Mouse (Mus musculus): ENCODE data around the gene 4930564D02Rik. TPM values are rescaled to one million over a fixed set of nuclear protein-coding genes. Genes with fewer than 3 reads are reported as not detected.

The 4930564D02Rik gene
- polyA plus RNA-seq, 1 experiment: not detected

DNA sequence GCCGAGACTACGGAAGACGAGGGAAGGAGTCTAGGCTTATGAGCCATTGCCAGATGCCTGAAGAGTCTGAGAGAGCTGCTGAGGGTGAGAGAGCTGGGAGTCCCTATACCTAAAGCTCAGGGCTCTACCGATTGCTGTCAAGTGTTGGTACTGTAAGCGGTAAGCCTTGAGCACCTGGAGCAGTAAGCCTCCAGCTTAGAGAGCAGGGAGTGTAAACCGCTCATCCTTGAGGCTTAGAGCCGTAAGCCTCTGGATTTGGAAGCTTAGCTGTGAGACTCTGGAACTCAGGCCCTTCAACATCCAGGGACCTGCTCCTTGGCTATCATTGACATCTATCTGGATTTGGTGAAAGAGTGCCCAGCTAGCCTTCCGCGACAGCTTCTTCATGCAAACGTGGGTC lies 5.9 kb downstream of the 4930564D02Rik start:
- H3K4me3 ChIP-seq (ENCODE audit: insufficient read depth, low read length): no peak overlapping the region

DNA sequence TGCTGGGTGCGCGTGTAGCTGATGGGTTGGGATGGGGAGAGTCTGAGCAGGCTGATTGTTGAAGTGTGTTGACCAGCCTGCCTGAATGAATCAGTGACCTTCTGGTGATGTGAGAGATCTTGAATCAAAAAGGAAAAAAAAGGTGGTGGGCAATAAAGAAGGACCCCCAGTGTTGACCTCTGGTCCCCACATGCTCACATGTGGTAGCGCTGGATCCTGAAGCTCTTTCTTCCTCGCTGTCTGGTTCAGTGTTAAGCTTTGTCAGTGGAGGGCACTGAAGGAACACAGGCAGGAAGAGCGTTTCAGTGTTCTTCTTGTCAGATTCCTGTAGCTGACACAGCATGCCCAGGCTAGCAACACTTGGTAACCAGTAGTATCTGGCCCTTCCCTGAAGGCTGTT lies 9.2 kb downstream of the 4930564D02Rik start:
- H3K4me1 ChIP-seq (ENCODE audit: control insufficient read depth, insufficient read depth, low read length): peaks cover 1% of the 10 kb centered on the region; the same call in 1 of the 2 replicates
- TF ChIP-seq CTCF (IDR thresholded peaks at IDR 0.05; ENCODE audit: extremely low read depth, insufficient read depth, low read length): no peak
- no peak for TF ChIP-seq POLR2A (IDR thresholded peaks at IDR 0.05; ENCODE audit: extremely low read depth, insufficient read depth, low read length)
- H3K27ac ChIP-seq (ENCODE audit: insufficient read depth, low read length): no peak overlapping the region
- H3K4me3 ChIP-seq (ENCODE audit: insufficient read depth, low read length): no peak overlapping the region

More for the DNA sequence above, 5.9 kb downstream of the 4930564D02Rik start:
- TF ChIP-seq CTCF (IDR thresholded peaks at IDR 0.05; ENCODE audit: extremely low read depth, insufficient read depth, low read length) (no peak), POLR2A (IDR thresholded peaks at IDR 0.05; ENCODE audit: extremely low read depth, insufficient read depth, low read length) (no peak)
- Histone ChIP-seq H3K4me1 (ENCODE audit: control insufficient read depth, insufficient read depth, low read length) (no peaks in the 10 kb centered on the region), H3K27ac (ENCODE audit: insufficient read depth, low read length) (no peak overlapping the region)

DNA sequence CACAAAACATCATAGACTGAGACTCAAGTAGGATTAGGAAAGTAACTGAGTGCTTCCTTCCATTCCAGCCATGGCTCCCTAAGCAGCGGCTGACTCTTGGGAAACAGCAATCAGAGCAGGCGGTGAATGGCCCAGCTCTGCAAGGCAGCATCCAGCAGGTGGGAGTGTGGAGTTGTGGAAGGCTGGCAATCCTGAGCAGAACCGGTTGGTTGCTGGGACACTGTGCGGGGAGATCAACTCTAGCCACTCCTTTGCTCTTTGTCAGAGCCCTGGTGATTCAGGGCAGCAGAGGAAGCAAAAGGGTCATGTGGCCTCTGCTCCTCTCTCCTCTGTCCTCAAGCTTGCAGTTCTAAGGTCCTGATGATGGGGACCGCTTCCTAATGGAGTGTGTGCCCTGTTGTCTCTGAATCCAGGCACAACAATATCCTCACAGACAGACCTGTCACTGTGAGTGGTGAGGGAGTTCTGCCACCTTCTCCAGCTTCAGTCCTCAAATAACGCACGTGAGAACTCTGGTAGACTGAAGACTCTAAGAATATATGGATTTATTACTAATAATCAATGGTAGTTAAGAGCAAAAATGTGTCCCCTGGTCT lies 11.7 kb downstream of the 4930564D02Rik start:
- Histone ChIP-seq H3K4me1 (ENCODE audit: control insufficient read depth, insufficient read depth, low read length) (peaks cover 1% of the 10 kb centered on the region; the same call in 1 of the 2 replicates), H3K4me3 (ENCODE audit: insufficient read depth, low read length) (no peak overlapping the region), H3K27ac (ENCODE audit: insufficient read depth, low read length) (no peak overlapping the region)
- TF ChIP-seq POLR2A (IDR thresholded peaks at IDR 0.05; ENCODE audit: extremely low read depth, insufficient read depth, low read length) (no peak), CTCF (IDR thresholded peaks at IDR 0.05; ENCODE audit: extremely low read depth, insufficient read depth, low read length) (peak; percentile 90)

DNA sequence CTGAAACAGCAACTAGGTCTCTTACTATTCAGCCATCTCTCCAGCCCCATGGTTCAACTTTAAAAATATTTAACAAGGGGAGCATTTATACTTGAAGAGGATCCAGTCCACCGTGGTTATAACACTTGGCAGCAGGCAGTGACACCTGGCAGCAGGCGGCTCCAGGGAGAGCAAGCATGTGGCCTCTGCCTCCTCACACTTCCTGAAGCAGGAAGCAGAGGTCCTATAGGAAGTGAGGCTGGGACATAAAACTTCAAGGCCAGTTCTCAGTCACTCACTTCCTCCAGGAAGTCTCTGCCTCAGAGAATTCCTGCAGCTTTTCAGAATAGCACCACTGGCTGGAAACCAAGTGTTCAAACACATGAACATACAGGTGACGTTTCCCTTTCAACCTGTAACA lies 20.7 kb downstream of the 4930564D02Rik start:
- Histone ChIP-seq H3K4me1 (ENCODE audit: control insufficient read depth, insufficient read depth, low read length) (no peaks in the 10 kb centered on the region), H3K27ac (ENCODE audit: insufficient read depth, low read length) (no peak overlapping the region), H3K4me3 (ENCODE audit: insufficient read depth, low read length) (no peak overlapping the region)
- no peak for TF ChIP-seq POLR2A (IDR thresholded peaks at IDR 0.05; ENCODE audit: extremely low read depth, insufficient read depth, low read length)
- TF ChIP-seq CTCF (IDR thresholded peaks at IDR 0.05; ENCODE audit: extremely low read depth, insufficient read depth, low read length): no peak

DNA sequence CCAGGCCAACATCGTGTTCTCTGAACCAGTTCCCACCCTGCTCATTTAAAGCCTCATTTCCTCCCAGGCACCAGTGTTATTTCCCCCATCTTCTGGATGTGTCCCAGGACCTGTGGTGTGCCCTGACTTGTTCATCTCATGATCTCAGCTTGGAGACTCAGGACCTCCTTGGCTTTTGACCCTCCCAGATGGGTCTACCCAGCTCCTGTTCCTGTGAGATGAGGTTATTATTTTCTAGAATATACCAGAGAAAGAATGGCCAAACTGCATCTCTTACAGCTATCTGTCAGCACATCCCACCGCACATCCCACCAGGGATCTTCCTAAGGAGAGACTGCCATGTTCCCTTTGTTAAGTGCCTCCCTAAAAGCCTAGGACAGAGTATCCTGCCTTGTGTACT lies 22.0 kb downstream of the 4930564D02Rik start:
- no peak overlapping the region for H3K27ac ChIP-seq (ENCODE audit: insufficient read depth, low read length)
- TF ChIP-seq POLR2A (IDR thresholded peaks at IDR 0.05; ENCODE audit: extremely low read depth, insufficient read depth, low read length): no peak
- no peak for TF ChIP-seq CTCF (IDR thresholded peaks at IDR 0.05; ENCODE audit: extremely low read depth, insufficient read depth, low read length)
- no peaks in the 10 kb centered on the region for H3K4me1 ChIP-seq (ENCODE audit: control insufficient read depth, insufficient read depth, low read length)
- no peak overlapping the region for H3K4me3 ChIP-seq (ENCODE audit: insufficient read depth, low read length)

DNA sequence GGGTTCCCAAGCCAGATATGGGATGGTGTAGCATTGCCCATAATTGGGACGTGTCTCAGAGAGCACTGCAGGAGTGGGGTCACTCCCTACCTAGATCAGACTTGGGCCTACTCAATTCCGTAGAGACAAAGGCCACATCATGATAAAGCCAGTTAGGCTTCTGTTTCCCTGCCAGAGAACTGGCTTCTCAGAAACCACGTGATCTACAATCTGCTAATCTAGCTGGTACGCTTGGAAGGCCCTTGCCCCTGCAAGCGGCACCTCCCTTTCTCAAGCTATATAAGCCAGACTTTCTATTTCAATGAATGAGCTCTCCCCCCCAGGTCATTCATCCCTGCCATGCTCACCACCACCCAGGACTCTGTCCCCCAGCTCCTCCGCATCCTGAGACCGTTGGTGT lies 23.5 kb downstream of the 4930564D02Rik start:
- no peak overlapping the region for H3K27ac ChIP-seq (ENCODE audit: insufficient read depth, low read length)
- no peak for TF ChIP-seq POLR2A (IDR thresholded peaks at IDR 0.05; ENCODE audit: extremely low read depth, insufficient read depth, low read length)
- TF ChIP-seq CTCF (IDR thresholded peaks at IDR 0.05; ENCODE audit: extremely low read depth, insufficient read depth, low read length): no peak
- no peaks in the 10 kb centered on the region for H3K4me1 ChIP-seq (ENCODE audit: control insufficient read depth, insufficient read depth, low read length)
- no peak overlapping the region for H3K4me3 ChIP-seq (ENCODE audit: insufficient read depth, low read length)

DNA sequence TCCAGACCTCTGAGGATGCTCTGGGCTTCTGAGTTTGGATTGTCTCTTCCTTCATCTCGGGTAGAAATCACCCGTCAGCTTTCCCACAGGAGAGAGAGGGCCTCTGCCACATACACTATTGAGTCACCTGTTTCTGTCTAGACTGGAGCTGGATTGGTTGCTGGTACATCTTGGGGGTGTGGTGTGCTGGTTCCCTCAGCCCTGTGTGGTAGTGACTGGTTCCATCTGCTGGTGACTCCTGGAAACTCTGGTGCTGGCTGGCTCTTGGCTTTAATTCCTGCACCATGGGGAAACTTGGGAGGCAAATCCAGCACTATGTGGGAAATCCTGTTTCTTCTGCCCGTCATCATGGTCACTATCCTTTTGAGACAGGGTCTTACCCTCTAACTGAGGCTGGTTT lies 24.3 kb downstream of the 4930564D02Rik start:
- TF ChIP-seq CTCF (IDR thresholded peaks at IDR 0.05; ENCODE audit: extremely low read depth, insufficient read depth, low read length) (peak; percentile 68), POLR2A (IDR thresholded peaks at IDR 0.05; ENCODE audit: extremely low read depth, insufficient read depth, low read length) (no peak)
- Histone ChIP-seq H3K4me3 (ENCODE audit: insufficient read depth, low read length) (no peak overlapping the region), H3K4me1 (ENCODE audit: control insufficient read depth, insufficient read depth, low read length) (no peaks in the 10 kb centered on the region), H3K27ac (ENCODE audit: insufficient read depth, low read length) (no peak overlapping the region)

DNA sequence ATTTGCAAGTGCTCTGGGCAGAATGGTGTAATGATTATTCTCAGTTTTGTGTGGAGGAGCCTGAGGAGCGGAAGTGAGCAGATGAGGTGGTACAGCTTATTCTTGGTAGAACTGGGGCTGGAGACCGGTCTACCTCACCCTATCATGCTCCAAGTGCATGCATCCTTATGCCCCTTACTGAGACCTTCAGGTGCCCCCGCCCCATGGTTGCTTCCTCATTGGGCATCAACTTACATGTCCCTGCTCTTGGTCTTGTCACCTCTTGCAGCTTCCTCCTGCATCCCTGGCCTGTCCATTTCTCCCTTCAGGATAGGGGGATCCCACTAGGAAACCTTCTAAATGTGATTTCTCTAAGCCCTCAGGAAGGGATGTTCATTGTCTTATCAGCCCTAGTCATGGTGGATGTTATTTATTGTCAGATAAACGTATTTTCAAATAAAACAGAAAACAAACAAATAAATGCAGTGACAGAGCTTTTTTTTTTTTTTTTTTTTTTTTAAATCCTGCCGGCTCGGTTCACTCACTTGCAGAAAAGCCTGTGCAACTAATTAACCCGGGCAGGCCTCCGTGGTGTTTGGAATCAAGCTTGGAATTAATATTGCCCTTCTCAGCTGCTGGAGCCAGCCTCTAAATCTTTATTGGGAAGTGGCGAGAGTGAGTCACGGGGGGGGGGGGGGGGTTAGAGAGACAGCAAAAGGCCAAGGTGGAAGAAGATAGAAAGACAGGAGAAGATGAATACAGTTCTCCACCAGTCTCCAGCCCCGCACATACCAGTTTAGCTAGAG lies 26.3 kb downstream of the 4930564D02Rik start:
- TF ChIP-seq CTCF (IDR thresholded peaks at IDR 0.05; ENCODE audit: extremely low read depth, insufficient read depth, low read length): no peak
- TF ChIP-seq POLR2A (IDR thresholded peaks at IDR 0.05; ENCODE audit: extremely low read depth, insufficient read depth, low read length): no peak
- Histone ChIP-seq H3K4me1 (ENCODE audit: control insufficient read depth, insufficient read depth, low read length) (no peaks in the 10 kb centered on the region), H3K4me3 (ENCODE audit: insufficient read depth, low read length) (no peak overlapping the region), H3K27ac (ENCODE audit: insufficient read depth, low read length) (no peak overlapping the region)

DNA sequence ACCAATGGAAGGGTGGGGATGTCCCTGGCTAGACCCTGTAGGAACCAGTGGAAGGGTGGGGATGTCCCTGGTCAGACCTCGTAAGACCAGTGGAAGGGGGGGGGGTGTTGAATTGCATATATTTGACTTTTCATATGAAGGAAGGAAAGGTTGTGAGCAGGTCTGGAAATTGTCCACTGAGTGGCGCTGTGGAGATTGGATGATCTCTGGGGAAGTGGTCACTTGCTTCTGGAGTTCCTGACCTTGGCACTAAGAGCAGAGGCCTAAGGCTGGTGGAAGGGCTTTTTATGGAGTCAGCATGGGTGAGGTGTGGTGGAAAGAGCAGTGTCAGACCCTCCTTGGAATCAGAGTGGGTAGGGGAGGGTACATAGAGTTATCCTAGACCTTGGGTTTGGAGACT lies 27.8 kb downstream of the 4930564D02Rik start:
- Histone ChIP-seq H3K27ac (ENCODE audit: insufficient read depth, low read length) (no peak overlapping the region), H3K4me1 (ENCODE audit: control insufficient read depth, insufficient read depth, low read length) (no peaks in the 10 kb centered on the region), H3K4me3 (ENCODE audit: insufficient read depth, low read length) (no peak overlapping the region)
- TF ChIP-seq POLR2A (IDR thresholded peaks at IDR 0.05; ENCODE audit: extremely low read depth, insufficient read depth, low read length) (no peak), CTCF (IDR thresholded peaks at IDR 0.05; ENCODE audit: extremely low read depth, insufficient read depth, low read length) (0 out of 2 replicates have a peak, but pooled peaks have one; percentile 2)

DNA sequence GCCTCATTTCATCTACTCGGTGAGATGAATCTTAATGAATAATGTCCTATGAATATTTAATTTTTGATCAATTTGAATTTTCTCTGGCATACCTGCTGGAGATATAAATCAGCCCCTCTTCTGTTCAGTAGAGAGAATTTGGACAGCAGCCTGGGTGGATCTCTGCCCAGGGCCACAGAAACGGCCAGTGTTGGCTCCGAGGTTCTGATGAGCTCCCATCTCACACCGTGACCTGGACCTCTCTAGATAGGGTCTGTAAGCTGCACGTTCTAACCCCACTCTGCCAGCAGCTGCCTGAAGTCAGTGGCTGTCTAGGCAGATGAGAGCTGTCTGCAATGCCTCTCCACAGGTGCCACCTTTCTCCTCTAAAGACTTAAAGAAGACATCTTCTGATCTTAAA lies 28.4 kb downstream of the 4930564D02Rik start:
- no peak for TF ChIP-seq POLR2A (IDR thresholded peaks at IDR 0.05; ENCODE audit: extremely low read depth, insufficient read depth, low read length)
- no peak overlapping the region for H3K27ac ChIP-seq (ENCODE audit: insufficient read depth, low read length)
- no peak overlapping the region for H3K4me3 ChIP-seq (ENCODE audit: insufficient read depth, low read length)
- no peaks in the 10 kb centered on the region for H3K4me1 ChIP-seq (ENCODE audit: control insufficient read depth, insufficient read depth, low read length)
